Mouse (Mus musculus): ENCODE data around the gene 1700069L16Rik. TPM values are rescaled to one million over a fixed set of nuclear protein-coding genes. Genes with fewer than 3 reads are reported as not detected.

The 1700069L16Rik gene
- polyA plus RNA-seq, 2 experiments, result not detected

DNA sequence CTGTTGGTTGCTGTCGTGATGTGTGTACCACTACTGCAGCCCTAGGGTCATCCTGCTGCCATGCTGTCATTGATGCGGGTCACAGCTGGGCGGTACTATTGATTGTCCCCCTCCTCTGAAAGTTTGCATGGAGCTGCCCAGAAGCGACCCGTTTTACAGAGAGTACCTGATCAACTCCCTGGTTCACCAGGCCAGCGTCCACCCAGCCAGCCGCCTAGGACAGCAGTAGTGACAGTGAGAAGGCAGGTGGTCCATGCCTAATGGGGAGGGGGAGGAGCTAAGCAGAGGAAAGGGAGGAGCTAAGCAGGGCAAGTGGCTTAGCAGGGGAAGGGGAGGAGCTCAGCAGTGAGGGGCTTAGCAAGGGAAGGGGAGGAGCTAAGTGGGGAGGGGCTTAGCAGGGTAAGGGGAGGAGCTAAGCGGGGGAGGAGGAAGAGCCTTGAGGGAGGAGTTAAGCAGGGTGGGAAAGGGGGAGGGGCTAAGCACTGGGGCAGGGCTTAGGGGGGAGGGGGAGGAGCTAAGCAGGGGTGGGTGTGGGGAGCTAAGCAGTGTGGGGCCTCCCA, 31.3 kb downstream of the 1700069L16Rik start:
- ATAC-seq (ENCODE audit: insufficient read depth) (no peak), DNase-seq (ENCODE audit: low read depth in 3 of 3, low spot score in 3 of 3) (no peak)
- H3K27me3 ChIP-seq (ENCODE audit: control insufficient read depth, insufficient read depth, low read length), result no peaks in the 10 kb centered on the region
- no peaks in the 10 kb centered on the region for H3K36me3 ChIP-seq (replicated peaks; ENCODE audit: control insufficient read depth, insufficient read depth, low read depth)
- H3K9me3 ChIP-seq (ENCODE audit: control insufficient read depth, low read length), result no peaks in the 10 kb centered on the region; the same call in 1 of the 2 replicates
- no peak overlapping the region for H3K27ac ChIP-seq
- TF ChIP-seq CTCF (IDR thresholded peaks at IDR 0.05; ENCODE audit: low read depth), result no peak
- no peak for TF ChIP-seq EP300 (IDR thresholded peaks at IDR 0.05; ENCODE audit: low read depth)
- H3K4me2 ChIP-seq (ENCODE audit: low read depth), result no peak overlapping the region
- no peaks in the 10 kb centered on the region for H3K4me1 ChIP-seq (replicated peaks; ENCODE audit: control insufficient read depth in 2 of 2, insufficient read depth in 2 of 2, low read length in 1 of 2)
- H3K9ac ChIP-seq (replicated peaks), result no peak overlapping the region
- H3K4me3 ChIP-seq (ENCODE audit: insufficient read depth in 1 of 2, low read depth in 2 of 2, low read length in 2 of 2), result no peak overlapping the region
- 66% methylated on average over 8 of the region's 8 CpGs for WGBS (ENCODE audit: insufficient replicate concordance)

GRCm38 (mm10) chr5:113690866-113691265, 33.7 kb downstream of the 1700069L16Rik start:
- Histone ChIP-seq H3K27ac (no peak overlapping the region), H3K36me3 (replicated peaks; ENCODE audit: control insufficient read depth, insufficient read depth, low read depth) (no peaks in the 10 kb centered on the region), H3K27me3 (ENCODE audit: control insufficient read depth, insufficient read depth, low read length) (no peaks in the 10 kb centered on the region), H3K4me3 (ENCODE audit: insufficient read depth in 1 of 2, low read depth in 2 of 2, low read length in 2 of 2) (no peak overlapping the region), H3K4me1 (replicated peaks; ENCODE audit: control insufficient read depth in 2 of 2, insufficient read depth in 2 of 2, low read length in 1 of 2) (no peaks in the 10 kb centered on the region), H3K4me2 (ENCODE audit: low read depth) (no peak overlapping the region), H3K9me3 (ENCODE audit: control insufficient read depth, low read length) (no peaks in the 10 kb centered on the region; the same call in 1 of the 2 replicates), H3K9ac (replicated peaks) (no peak overlapping the region)
- DNase-seq (ENCODE audit: low read depth in 3 of 3, low spot score in 3 of 3) (no peak), ATAC-seq (ENCODE audit: insufficient read depth) (no peak)
- 67% methylated on average over 2 of the region's 2 CpGs for WGBS (ENCODE audit: insufficient replicate concordance)
- TF ChIP-seq EP300 (IDR thresholded peaks at IDR 0.05; ENCODE audit: low read depth) (no peak), CTCF (IDR thresholded peaks at IDR 0.05; ENCODE audit: low read depth) (no peak)

DNA sequence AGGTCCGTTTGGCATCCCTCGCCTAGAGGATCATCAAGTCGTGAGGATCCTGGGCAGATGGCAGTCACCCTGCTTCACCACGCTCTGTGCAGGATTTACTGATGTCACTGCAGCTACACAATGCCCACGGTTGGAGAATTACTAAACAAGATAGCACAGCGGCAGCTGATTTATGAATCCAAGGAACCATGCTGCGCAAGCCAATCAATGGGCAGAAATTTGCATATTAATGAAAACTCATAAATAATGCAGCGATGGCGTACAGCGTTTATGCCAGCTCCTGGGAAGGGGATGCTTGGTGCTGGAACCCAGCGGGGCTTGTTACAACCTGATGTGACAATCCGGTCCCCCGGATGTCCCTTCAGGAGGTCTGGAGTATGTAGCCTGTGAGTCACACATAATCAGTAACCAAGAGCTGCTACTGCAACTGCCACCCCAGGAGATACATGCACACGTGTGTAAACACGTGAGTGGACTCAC, 34.5 kb downstream of the 1700069L16Rik start:
- TF ChIP-seq EP300 (IDR thresholded peaks at IDR 0.05; ENCODE audit: low read depth) (no peak), CTCF (IDR thresholded peaks at IDR 0.05; ENCODE audit: low read depth) (no peak)
- 64% methylated on average over 15 of the region's 15 CpGs for WGBS (ENCODE audit: insufficient replicate concordance)
- H3K27ac ChIP-seq, result no peak overlapping the region
- H3K36me3 ChIP-seq (replicated peaks; ENCODE audit: control insufficient read depth, insufficient read depth, low read depth), result no peaks in the 10 kb centered on the region
- H3K4me2 ChIP-seq (ENCODE audit: low read depth), result no peak overlapping the region
- no peak for DNase-seq (ENCODE audit: low read depth in 3 of 3, low spot score in 3 of 3)
- no peaks in the 10 kb centered on the region for H3K4me1 ChIP-seq (replicated peaks; ENCODE audit: control insufficient read depth in 2 of 2, insufficient read depth in 2 of 2, low read length in 1 of 2)
- no peak overlapping the region for H3K4me3 ChIP-seq (ENCODE audit: insufficient read depth in 1 of 2, low read depth in 2 of 2, low read length in 2 of 2)
- no peaks in the 10 kb centered on the region for H3K27me3 ChIP-seq (ENCODE audit: control insufficient read depth, insufficient read depth, low read length)
- no peak for ATAC-seq (ENCODE audit: insufficient read depth)
- H3K9ac ChIP-seq (replicated peaks), result no peak overlapping the region
- H3K9me3 ChIP-seq (ENCODE audit: control insufficient read depth, low read length), result no peaks in the 10 kb centered on the region; the same call in 1 of the 2 replicates

- ATAC-seq (ENCODE audit: insufficient read depth) (no peak), DNase-seq (ENCODE audit: low read depth in 3 of 3, low spot score in 3 of 3) (no peak)
- Histone ChIP-seq H3K27me3 (ENCODE audit: control insufficient read depth, insufficient read depth, low read length) (no peaks in the 10 kb centered on the region), H3K9ac (replicated peaks) (no peak overlapping the region), H3K4me3 (ENCODE audit: insufficient read depth in 1 of 2, low read depth in 2 of 2, low read length in 2 of 2) (no peak overlapping the region), H3K4me2 (ENCODE audit: low read depth) (no peak overlapping the region), H3K36me3 (replicated peaks; ENCODE audit: control insufficient read depth, insufficient read depth, low read depth) (no peaks in the 10 kb centered on the region), H3K27ac (no peak overlapping the region), H3K9me3 (ENCODE audit: control insufficient read depth, low read length) (no peaks in the 10 kb centered on the region), H3K4me1 (replicated peaks; ENCODE audit: control insufficient read depth in 2 of 2, insufficient read depth in 2 of 2, low read length in 1 of 2) (no peaks in the 10 kb centered on the region)
- WGBS (ENCODE audit: insufficient replicate concordance), result 58% methylated on average over 5 of the region's 5 CpGs
- TF ChIP-seq CTCF (IDR thresholded peaks at IDR 0.05; ENCODE audit: low read depth), result no peak
- no peak for TF ChIP-seq EP300 (IDR thresholded peaks at IDR 0.05; ENCODE audit: low read depth)
These were observed 37.1 kb downstream of the 1700069L16Rik start for GRCm38 (mm10) chr5:113687514-113687913.

- Histone ChIP-seq H3K36me3 (replicated peaks; ENCODE audit: control insufficient read depth, insufficient read depth, low read depth) (no peaks in the 10 kb centered on the region), H3K4me1 (replicated peaks; ENCODE audit: control insufficient read depth in 2 of 2, insufficient read depth in 2 of 2, low read length in 1 of 2) (no peaks in the 10 kb centered on the region), H3K9ac (replicated peaks) (no peak overlapping the region), H3K9me3 (ENCODE audit: control insufficient read depth, low read length) (no peaks in the 10 kb centered on the region), H3K4me2 (ENCODE audit: low read depth) (no peak overlapping the region), H3K4me3 (ENCODE audit: insufficient read depth in 1 of 2, low read depth in 2 of 2, low read length in 2 of 2) (no peak overlapping the region), H3K27ac (no peak overlapping the region), H3K27me3 (ENCODE audit: control insufficient read depth, insufficient read depth, low read length) (no peaks in the 10 kb centered on the region)
- no peak for ATAC-seq (ENCODE audit: insufficient read depth)
- WGBS (ENCODE audit: insufficient replicate concordance), result 61% methylated on average over 5 of the region's 5 CpGs
- TF ChIP-seq EP300 (IDR thresholded peaks at IDR 0.05; ENCODE audit: low read depth), result no peak
- no peak for TF ChIP-seq CTCF (IDR thresholded peaks at IDR 0.05; ENCODE audit: low read depth)
- no peak for DNase-seq (ENCODE audit: low read depth in 3 of 3, low spot score in 3 of 3)
These were observed 39.1 kb downstream of the 1700069L16Rik start for GRCm38 (mm10) chr5:113685471-113685870.
